Mouse (Mus musculus): ENCODE measurements at regions not wholly inside any gene's neighbourhood (a gene's known extent, or its start where the extent isn't known, plus 50 kb on each side); places are given as distances from the start of the nearest gene placed in this dataset.
A peak's percentile ranks its signal among the peaks of the same experiment; 100 is the strongest.

GRCm38 (mm10) chr7:36078666-36079065 is 275.9 kb upstream of the Zfp507 start:
- Histone ChIP-seq H3K4me3 (replicated peaks) (no peak overlapping the region), H3K27me3 (replicated peaks) (no peaks in the 10 kb centered on the region), H3K9ac (replicated peaks) (no peak overlapping the region), H3K4me1 (peaks cover 27% of the 10 kb centered on the region), H3K27ac (replicated peaks) (no peak overlapping the region), H3K36me3 (no peaks in the 10 kb centered on the region), H3K4me2 (no peak overlapping the region), H3K9me3 (replicated peaks) (no peaks in the 10 kb centered on the region)
- 80% methylated on average over 6 of the region's 6 CpGs for WGBS
- no peak for ATAC-seq (ENCODE audit: low FRiP score)

- Histone ChIP-seq H3K36me3 (no peaks in the 10 kb centered on the region), H3K27me3 (replicated peaks) (no peaks in the 10 kb centered on the region), H3K4me1 (peaks cover 31% of the 10 kb centered on the region), H3K9ac (replicated peaks) (no peak overlapping the region), H3K9me3 (replicated peaks) (no peaks in the 10 kb centered on the region), H3K4me3 (replicated peaks) (no peak overlapping the region), H3K4me2 (0 out of 2 replicates have a peak overlapping the region, but pooled peaks have one; percentile 6), H3K27ac (replicated peaks) (no peak overlapping the region)
- 45% methylated on average over 11 of the region's 11 CpGs for WGBS
- no peak for ATAC-seq (ENCODE audit: low FRiP score)
Measured at GRCm38 (mm10) chr7:36078089-36078654, 275.4 kb upstream of the Zfp507 start.

GRCm38 (mm10) chr7:36077271-36077670 is 274.5 kb upstream of the Zfp507 start:
- Histone ChIP-seq H3K9ac (replicated peaks) (no peak overlapping the region), H3K9me3 (replicated peaks) (no peaks in the 10 kb centered on the region), H3K4me2 (no peak overlapping the region), H3K4me1 (peaks cover 36% of the 10 kb centered on the region), H3K36me3 (no peaks in the 10 kb centered on the region), H3K4me3 (replicated peaks) (no peak overlapping the region), H3K27ac (replicated peaks) (no peak overlapping the region), H3K27me3 (replicated peaks) (no peaks in the 10 kb centered on the region)
- ATAC-seq (ENCODE audit: low FRiP score), result no peak
- WGBS, result 75% methylated on average over 2 of the region's 2 CpGs

- Histone ChIP-seq H3K36me3 (no peaks in the 10 kb centered on the region), H3K4me3 (replicated peaks) (no peak overlapping the region), H3K27me3 (replicated peaks) (no peaks in the 10 kb centered on the region), H3K9me3 (replicated peaks) (no peaks in the 10 kb centered on the region), H3K4me1 (peaks cover 44% of the 10 kb centered on the region), H3K27ac (replicated peaks) (0 out of 2 replicates have a peak overlapping the region, but pooled peaks have one; percentile 37), H3K4me2 (peak overlapping the region; percentile 41), H3K9ac (replicated peaks) (no peak overlapping the region)
- WGBS, result 4% methylated on average over 11 of the region's 11 CpGs
- peak; percentile 21 for ATAC-seq (ENCODE audit: low FRiP score)
Measured at GRCm38 (mm10) chr7:36076021-36076441, 273.2 kb upstream of the Zfp507 start.

- H3K9me3 ChIP-seq (replicated peaks), result no peaks in the 10 kb centered on the region
- peak overlapping the region; percentile 37; the same call in 1 of the 2 replicates for H3K9ac ChIP-seq (replicated peaks)
- WGBS, result 6% methylated on average over 13 of the region's 13 CpGs
- H3K4me3 ChIP-seq (replicated peaks), result peak overlapping the region; percentile 9; the same call in 1 of the 2 replicates
- peak overlapping the region; percentile 42 for H3K4me2 ChIP-seq
- no peaks in the 10 kb centered on the region for H3K27me3 ChIP-seq (replicated peaks)
- ATAC-seq (ENCODE audit: low FRiP score), result no peak
- peaks cover 40% of the 10 kb centered on the region for H3K4me1 ChIP-seq
- no peaks in the 10 kb centered on the region for H3K36me3 ChIP-seq
- no peak overlapping the region for H3K27ac ChIP-seq (replicated peaks)
Measured at GRCm38 (mm10) chr7:36071774-36072173, 269.0 kb upstream of the Zfp507 start.

GRCm38 (mm10) chr7:36066725-36067124 is 263.9 kb upstream of the Zfp507 start:
- Histone ChIP-seq H3K4me1 (peaks cover 4% of the 10 kb centered on the region; the same call in 1 of the 2 replicates), H3K27me3 (replicated peaks) (no peaks in the 10 kb centered on the region), H3K36me3 (no peaks in the 10 kb centered on the region), H3K4me3 (replicated peaks) (no peak overlapping the region), H3K4me2 (no peak overlapping the region), H3K9ac (replicated peaks) (no peak overlapping the region), H3K27ac (replicated peaks) (no peak overlapping the region), H3K9me3 (replicated peaks) (no peaks in the 10 kb centered on the region)
- 69% methylated on average over 3 of the region's 3 CpGs for WGBS
- no peak for ATAC-seq (ENCODE audit: low FRiP score)

- whole genome bisulfite sequencing, result 74% methylated on average over 4 of the region's 4 CpGs
- no peaks in the 10 kb centered on the region for H3K9me3 ChIP-seq (replicated peaks)
Measured at GRCm38 (mm10) chr7:36061679-36062078, 258.9 kb upstream of the Zfp507 start.

GRCm38 (mm10) chr7:36060426-36060825 is 257.6 kb upstream of the Zfp507 start:
- no peak for ATAC-seq (ENCODE audit: low FRiP score)
- WGBS, result 72% methylated on average over 4 of the region's 4 CpGs
- H3K9ac ChIP-seq (replicated peaks), result no peak overlapping the region
- no peaks in the 10 kb centered on the region for H3K4me1 ChIP-seq
- H3K36me3 ChIP-seq, result no peaks in the 10 kb centered on the region
- no peaks in the 10 kb centered on the region for H3K27me3 ChIP-seq (replicated peaks)
- H3K27ac ChIP-seq (replicated peaks), result no peak overlapping the region
- H3K4me2 ChIP-seq, result no peak overlapping the region
- H3K9me3 ChIP-seq (replicated peaks), result no peaks in the 10 kb centered on the region
- no peak overlapping the region for H3K4me3 ChIP-seq (replicated peaks)

More at GRCm38 (mm10) chr7:36061679-36062078, 258.9 kb upstream of the Zfp507 start:
- Histone ChIP-seq H3K27me3 (replicated peaks) (no peaks in the 10 kb centered on the region), H3K27ac (replicated peaks) (no peak overlapping the region), H3K36me3 (no peaks in the 10 kb centered on the region), H3K9ac (replicated peaks) (no peak overlapping the region), H3K4me2 (no peak overlapping the region), H3K4me3 (replicated peaks) (no peak overlapping the region), H3K4me1 (no peaks in the 10 kb centered on the region)
- ATAC-seq (ENCODE audit: low FRiP score), result no peak

- Histone ChIP-seq H3K36me3 (no peaks in the 10 kb centered on the region), H3K4me3 (replicated peaks) (no peak overlapping the region), H3K4me1 (peaks cover 5% of the 10 kb centered on the region; the same call in 1 of the 2 replicates), H3K27me3 (replicated peaks) (no peaks in the 10 kb centered on the region), H3K9me3 (replicated peaks) (no peaks in the 10 kb centered on the region), H3K9ac (replicated peaks) (no peak overlapping the region), H3K4me2 (no peak overlapping the region), H3K27ac (replicated peaks) (no peak overlapping the region)
- WGBS, result 87% methylated on average over 8 of the region's 8 CpGs
- no peak for ATAC-seq (ENCODE audit: low FRiP score)
Measured at GRCm38 (mm10) chr7:36046053-36046452, 243.2 kb upstream of the Zfp507 start.

- no peaks in the 10 kb centered on the region for H3K27me3 ChIP-seq (replicated peaks)
- H3K4me1 ChIP-seq, result peaks cover 5% of the 10 kb centered on the region; the same call in 1 of the 2 replicates
- no peaks in the 10 kb centered on the region for H3K36me3 ChIP-seq
- WGBS, result 98% methylated on average over 3 of the region's 3 CpGs
- no peak overlapping the region for H3K27ac ChIP-seq (replicated peaks)
- H3K9me3 ChIP-seq (replicated peaks), result no peaks in the 10 kb centered on the region
- no peak overlapping the region for H3K4me3 ChIP-seq (replicated peaks)
- no peak overlapping the region for H3K4me2 ChIP-seq
- H3K9ac ChIP-seq (replicated peaks), result no peak overlapping the region
- no peak for ATAC-seq (ENCODE audit: low FRiP score)
Measured at GRCm38 (mm10) chr7:36031881-36032280, 229.1 kb upstream of the Zfp507 start.

GRCm38 (mm10) chr7:36023015-36023414 is 220.2 kb upstream of the Zfp507 start:
- Histone ChIP-seq H3K4me1 (peaks cover 10% of the 10 kb centered on the region), H3K9me3 (replicated peaks) (no peaks in the 10 kb centered on the region), H3K4me2 (no peak overlapping the region), H3K27ac (replicated peaks) (peak overlapping the region; percentile 68), H3K9ac (replicated peaks) (no peak overlapping the region), H3K4me3 (replicated peaks) (no peak overlapping the region), H3K36me3 (no peaks in the 10 kb centered on the region), H3K27me3 (replicated peaks) (no peaks in the 10 kb centered on the region)
- 54% methylated on average over 10 of the region's 10 CpGs for WGBS
- ATAC-seq (ENCODE audit: low FRiP score), result peak; percentile 78

- Histone ChIP-seq H3K36me3 (no peaks in the 10 kb centered on the region), H3K4me1 (peaks cover 9% of the 10 kb centered on the region), H3K27ac (replicated peaks) (no peak overlapping the region), H3K4me2 (no peak overlapping the region), H3K9me3 (replicated peaks) (no peaks in the 10 kb centered on the region), H3K9ac (replicated peaks) (no peak overlapping the region), H3K4me3 (replicated peaks) (no peak overlapping the region), H3K27me3 (replicated peaks) (no peaks in the 10 kb centered on the region)
- no peak for ATAC-seq (ENCODE audit: low FRiP score)
- 80% methylated on average over 6 of the region's 6 CpGs for WGBS
Measured at GRCm38 (mm10) chr7:36022489-36022888, 219.7 kb upstream of the Zfp507 start.

Measured in neural tube, embryonic 15.5 days (tissue).